Mouse (Mus musculus) hindbrain, embryonic 12.5 days (tissue): ENCODE measurements around the gene Lamb1. TPM values are rescaled to one million over a fixed set of nuclear protein-coding genes. Genes with fewer than 3 reads are reported as not detected.

Experiments
- ATAC-seq: fragments of 200-750 bp; cut with Nextera tagmentation; 2 replicates; pipeline ENCODE4 v1.8.0; 2017; ENCODE audit warnings: moderate TSS enrichment; ENCODE audit not compliant: low FRiP score
- H3K27ac ChIP-seq: fragments of 300-500 bp; sonication (generic); 2 replicates; pipeline ENCODE4 v1.5.1; 2016; ENCODE audit warnings: mild to moderate bottlenecking
- H3K27me3 ChIP-seq: fragments of 300-500 bp; sonication (generic); 2 replicates; pipeline ENCODE4 v1.6.1; 2016; ENCODE audit warnings: mild to moderate bottlenecking
- H3K36me3 ChIP-seq: fragments of 300-500 bp; sonication (generic); 2 replicates; pipeline ENCODE4 v1.6.1; 2016; ENCODE audit warnings: mild to moderate bottlenecking
- H3K4me1 ChIP-seq: fragments of 300-500 bp; sonication (generic); 2 replicates; pipeline ENCODE4 v1.6.1; 2016
- H3K4me2 ChIP-seq: fragments of 300-500 bp; sonication (generic); replicated peaks from 2 replicates; pipeline ENCODE4 v1.6.1; 2016; ENCODE audit warnings: mild to moderate bottlenecking
- H3K4me3 ChIP-seq: fragments of 300-500 bp; sonication (generic); 2 replicates; pipeline ENCODE4 v1.5.1; 2016; ENCODE audit warnings: mild to moderate bottlenecking
- H3K9ac ChIP-seq: fragments of 300-500 bp; sonication (generic); 2 replicates; pipeline ENCODE4 v1.6.1; 2016; ENCODE audit warnings: mild to moderate bottlenecking, moderate library complexity
- H3K9me3 ChIP-seq: fragments of 300-500 bp; sonication (generic); replicated peaks from 2 replicates; pipeline ENCODE4 v1.6.1; 2016; ENCODE audit warnings: mild to moderate bottlenecking
- WGBS: fragments of 180-500 bp; shearing (Covaris S2); methylation state at CpG from one replicate; pipeline ENCODE4 v1.1.7; 2016; 5-methylcytosine and 5-hydroxymethylcytosine counted together
- polyA plus RNA-seq: library from polyadenylated mRNA; unstranded; fragments of >200 nt; fragmentation: Nextera tagmentation; extraction: Ambion mirVana; gene quantifications from 2 replicates; pipeline ENCODE4 v1.2.1, GENCODE M21; 2016

Gene Lamb1
- polyA plus RNA-seq, 1 experiment from 2014 or later: 33.7 TPM

GRCm38 (mm10) chr12:31306075-31306675 lies 41.1 kb downstream of the Lamb1 start:
- no peaks in the 10 kb centered on the region for H3K9me3 ChIP-seq
- no peaks in the 10 kb centered on the region for H3K27me3 ChIP-seq
- no peak overlapping the region for H3K9ac ChIP-seq
- no peak overlapping the region for H3K4me2 ChIP-seq
- 77% methylated on average over 5 of the region's 5 CpGs for WGBS
- no peak overlapping the region for H3K4me3 ChIP-seq
- H3K36me3 ChIP-seq: no peaks in the 10 kb centered on the region
- no peak overlapping the region for H3K27ac ChIP-seq
- 0 out of 2 replicates have a peak, but pooled peaks cover 4% of the 10 kb centered on the region for H3K4me1 ChIP-seq
- no peak for ATAC-seq

DNA sequence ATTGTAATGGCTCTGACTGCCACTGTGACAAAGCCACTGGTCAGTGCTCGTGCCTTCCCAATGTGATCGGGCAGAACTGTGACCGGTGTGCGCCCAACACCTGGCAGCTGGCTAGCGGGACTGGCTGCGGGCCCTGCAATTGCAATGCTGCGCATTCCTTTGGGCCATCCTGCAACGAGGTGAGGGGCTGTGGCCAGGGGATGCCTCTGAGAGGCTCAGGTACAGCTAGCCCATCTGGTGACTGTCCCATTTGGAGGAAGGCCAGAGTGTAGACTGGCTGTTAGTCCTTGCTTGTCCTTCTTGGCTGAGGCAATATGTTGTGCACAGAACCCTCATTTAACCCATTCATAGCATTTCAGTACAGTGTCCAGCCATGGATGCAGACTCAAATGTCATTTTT lies 42.0 kb downstream of the Lamb1 start:
- H3K36me3 ChIP-seq: no peaks in the 10 kb centered on the region
- no peak for ATAC-seq
- H3K4me1 ChIP-seq: 0 out of 2 replicates have a peak, but pooled peaks cover 4% of the 10 kb centered on the region
- 94% methylated on average over 8 of the region's 8 CpGs for WGBS
- no peak overlapping the region for H3K4me2 ChIP-seq
- H3K9ac ChIP-seq: no peak overlapping the region
- H3K9me3 ChIP-seq: no peaks in the 10 kb centered on the region
- no peak overlapping the region for H3K4me3 ChIP-seq
- no peak overlapping the region for H3K27ac ChIP-seq
- no peaks in the 10 kb centered on the region for H3K27me3 ChIP-seq

DNA sequence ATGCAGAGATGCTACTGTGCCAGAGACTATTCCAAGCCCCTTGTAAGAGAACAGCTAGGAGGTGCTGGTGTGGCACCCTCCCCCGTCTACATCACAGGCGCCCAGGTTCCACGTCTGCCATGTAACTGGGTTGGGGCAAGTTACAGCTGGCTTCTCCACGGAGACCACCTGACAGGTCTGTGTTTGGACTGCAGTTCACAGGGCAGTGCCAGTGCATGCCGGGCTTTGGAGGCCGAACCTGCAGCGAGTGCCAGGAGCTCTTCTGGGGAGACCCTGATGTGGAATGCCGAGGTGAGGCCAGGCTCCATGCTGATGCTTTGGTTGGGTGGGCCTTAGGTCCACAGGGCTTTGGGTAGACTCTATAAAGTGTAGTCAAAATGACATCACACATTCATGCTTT lies 42.7 kb downstream of the Lamb1 start:
- no peak; the same call in 1 of the 2 replicates for ATAC-seq
- no peak overlapping the region for H3K4me2 ChIP-seq
- no peak overlapping the region for H3K9ac ChIP-seq
- no peak overlapping the region for H3K27ac ChIP-seq
- no peaks in the 10 kb centered on the region for H3K36me3 ChIP-seq
- H3K4me1 ChIP-seq: 0 out of 2 replicates have a peak, but pooled peaks cover 4% of the 10 kb centered on the region
- no peaks in the 10 kb centered on the region for H3K27me3 ChIP-seq
- H3K4me3 ChIP-seq: no peak overlapping the region
- 94% methylated on average over 8 of the region's 8 CpGs for WGBS
- H3K9me3 ChIP-seq: no peaks in the 10 kb centered on the region

- 27% methylated on average over 9 of the region's 9 CpGs for WGBS
- H3K9ac ChIP-seq: no peak overlapping the region
- ATAC-seq: no peak
These were observed 45.7 kb downstream of the Lamb1 start for GRCm38 (mm10) chr12:31310687-31311086.

DNA sequence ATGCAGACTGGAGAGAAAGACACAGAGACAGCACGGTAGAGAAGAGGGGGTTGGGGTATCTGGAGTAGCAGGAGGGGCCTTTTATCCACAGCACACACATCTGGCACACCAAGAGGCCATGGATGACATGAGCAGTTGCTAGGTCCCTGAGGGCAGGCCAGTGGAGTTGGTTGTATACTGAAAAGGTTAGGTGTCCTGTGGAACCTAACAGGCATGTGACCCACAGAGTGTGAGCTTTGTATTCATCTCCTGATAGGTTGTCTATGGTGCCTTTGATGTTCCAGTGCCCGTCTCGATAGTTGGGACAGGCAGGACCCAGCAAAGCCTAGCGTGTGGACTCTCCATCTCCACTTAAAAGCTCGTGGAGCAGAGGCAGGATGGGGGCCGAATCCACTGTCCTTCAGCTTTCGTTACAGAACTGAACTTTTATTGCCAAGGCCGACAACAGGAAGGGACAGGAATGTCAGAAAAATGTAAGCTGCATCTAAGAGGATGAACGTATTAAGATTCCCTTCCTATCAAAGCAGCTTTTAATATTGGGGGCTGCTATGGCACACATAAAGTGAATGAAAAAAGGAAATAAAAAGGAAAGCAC lies 46.7 kb downstream of the Lamb1 start:
- Histone ChIP-seq H3K9me3 (0 out of 2 replicates have a peak, but pooled peaks cover 5% of the 10 kb centered on the region), H3K4me2 (no peak overlapping the region), H3K9ac (no peak overlapping the region), H3K4me1 (0 out of 2 replicates have a peak, but pooled peaks cover 4% of the 10 kb centered on the region), H3K27me3 (no peaks in the 10 kb centered on the region), H3K36me3 (no peaks in the 10 kb centered on the region; the same call in 1 of the 2 replicates), H3K4me3 (no peak overlapping the region), H3K27ac (no peak overlapping the region)
- ATAC-seq: no peak
- 86% methylated on average over 9 of the region's 9 CpGs for WGBS

More at GRCm38 (mm10) chr12:31310687-31311086, 45.7 kb downstream of the Lamb1 start:
- Histone ChIP-seq H3K27ac (no peak overlapping the region), H3K4me1 (0 out of 2 replicates have a peak, but pooled peaks cover 4% of the 10 kb centered on the region), H3K9me3 (0 out of 2 replicates have a peak, but pooled peaks cover 5% of the 10 kb centered on the region), H3K27me3 (no peaks in the 10 kb centered on the region), H3K36me3 (no peaks in the 10 kb centered on the region; the same call in 1 of the 2 replicates), H3K4me3 (no peak overlapping the region), H3K4me2 (no peak overlapping the region)

GRCm38 (mm10) chr12:31312281-31312680 lies 47.2 kb downstream of the Lamb1 start:
- H3K4me1 ChIP-seq: 0 out of 2 replicates have a peak, but pooled peaks cover 4% of the 10 kb centered on the region
- H3K9me3 ChIP-seq: 0 out of 2 replicates have a peak, but pooled peaks cover 5% of the 10 kb centered on the region
- no peak overlapping the region for H3K4me2 ChIP-seq
- ATAC-seq: no peak
- 88% methylated on average over 5 of the region's 5 CpGs for WGBS
- H3K27me3 ChIP-seq: no peaks in the 10 kb centered on the region
- no peak overlapping the region for H3K4me3 ChIP-seq
- no peaks in the 10 kb centered on the region; the same call in 1 of the 2 replicates for H3K36me3 ChIP-seq
- no peak overlapping the region for H3K27ac ChIP-seq
- H3K9ac ChIP-seq: no peak overlapping the region

- Histone ChIP-seq H3K4me3 (no peak overlapping the region), H3K9ac (no peak overlapping the region), H3K4me2 (no peak overlapping the region), H3K27ac (no peak overlapping the region), H3K36me3 (no peaks in the 10 kb centered on the region; the same call in 1 of the 2 replicates), H3K4me1 (0 out of 2 replicates have a peak, but pooled peaks cover 4% of the 10 kb centered on the region), H3K9me3 (0 out of 2 replicates have a peak, but pooled peaks cover 5% of the 10 kb centered on the region), H3K27me3 (no peaks in the 10 kb centered on the region)
- no peak for ATAC-seq
- 94% methylated on average over 4 of the region's 4 CpGs for WGBS
These were observed 48.1 kb downstream of the Lamb1 start for GRCm38 (mm10) chr12:31313136-31313535.

GRCm38 (mm10) chr12:31314310-31314709 lies 49.3 kb downstream of the Lamb1 start:
- 96% methylated on average over 7 of the region's 7 CpGs for WGBS
- H3K36me3 ChIP-seq: no peaks in the 10 kb centered on the region; the same call in 1 of the 2 replicates
- 0 out of 2 replicates have a peak, but pooled peaks cover 4% of the 10 kb centered on the region for H3K4me1 ChIP-seq
- no peak overlapping the region for H3K4me3 ChIP-seq
- no peak for ATAC-seq
- H3K9ac ChIP-seq: no peak overlapping the region
- no peak overlapping the region for H3K27ac ChIP-seq
- no peak overlapping the region for H3K4me2 ChIP-seq
- H3K27me3 ChIP-seq: no peaks in the 10 kb centered on the region
- 0 out of 2 replicates have a peak, but pooled peaks cover 5% of the 10 kb centered on the region for H3K9me3 ChIP-seq

DNA sequence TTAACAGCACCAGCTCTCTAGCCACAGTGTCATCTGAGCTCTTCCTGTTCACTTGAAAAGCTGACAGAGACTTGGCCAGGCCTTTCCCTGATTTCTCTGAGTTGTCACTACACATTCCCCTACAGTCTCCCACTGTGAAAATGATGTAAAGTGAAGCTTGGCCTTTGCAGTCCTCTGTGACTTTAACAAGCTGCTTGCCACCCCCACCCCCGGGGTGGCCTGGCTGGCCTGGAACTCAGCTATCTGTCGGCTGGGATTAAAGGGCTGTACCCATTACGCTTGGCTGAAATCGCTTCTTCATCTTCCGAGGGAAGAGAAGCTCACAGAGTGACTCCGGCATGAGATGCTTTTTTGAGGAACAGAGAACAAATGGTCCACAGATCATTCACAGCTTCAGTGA lies 50.9 kb downstream of the Lamb1 start:
- Histone ChIP-seq H3K4me1 (no peaks in the 10 kb centered on the region), H3K9me3 (0 out of 2 replicates have a peak, but pooled peaks cover 5% of the 10 kb centered on the region), H3K36me3 (no peaks in the 10 kb centered on the region; the same call in 1 of the 2 replicates), H3K4me3 (no peak overlapping the region), H3K4me2 (no peak overlapping the region), H3K27me3 (no peaks in the 10 kb centered on the region), H3K9ac (no peak overlapping the region), H3K27ac (no peak overlapping the region)
- WGBS: 68% methylated on average over 6 of the region's 6 CpGs
- no peak for ATAC-seq

DNA sequence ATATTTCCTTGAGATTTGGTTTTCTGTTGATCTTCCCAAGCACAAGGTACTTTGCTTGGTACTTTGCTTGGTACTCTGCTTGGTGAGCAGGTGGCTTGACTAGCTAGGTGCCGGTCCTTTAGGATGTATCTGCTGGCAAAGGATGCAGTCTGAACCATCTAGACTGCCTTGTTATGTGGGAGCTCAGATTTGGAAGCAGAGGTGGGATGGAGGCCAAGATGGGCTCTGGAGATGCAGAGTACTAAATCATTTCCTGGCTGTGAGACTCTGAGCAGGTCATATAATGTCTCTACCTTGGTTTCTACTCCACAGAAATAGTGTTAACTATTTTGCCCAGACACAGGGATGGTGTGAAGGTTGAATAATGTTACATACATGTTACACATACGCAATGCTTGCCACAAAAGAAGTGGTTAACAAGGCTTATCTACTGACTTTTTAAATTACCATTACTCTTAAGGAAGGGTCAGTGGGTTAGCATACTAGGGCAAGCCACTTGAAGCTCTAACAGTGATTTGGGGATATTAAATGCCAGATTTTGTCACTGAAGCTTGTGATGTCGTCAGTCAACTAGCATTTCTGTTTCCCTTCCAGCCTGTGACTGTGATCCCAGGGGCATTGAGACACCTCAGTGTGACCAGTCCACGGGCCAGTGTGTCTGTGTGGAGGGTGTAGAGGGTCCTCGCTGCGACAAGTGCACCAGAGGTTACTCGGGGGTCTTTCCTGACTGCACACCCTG lies 52.8 kb downstream of the Lamb1 start:
- H3K36me3 ChIP-seq: no peaks in the 10 kb centered on the region; the same call in 1 of the 2 replicates
- no peak overlapping the region for H3K4me2 ChIP-seq
- 93% methylated on average over 7 of the region's 7 CpGs for WGBS
- no peaks in the 10 kb centered on the region for H3K27me3 ChIP-seq
- no peak overlapping the region for H3K9ac ChIP-seq
- no peak overlapping the region for H3K27ac ChIP-seq
- ATAC-seq: no peak
- no peaks in the 10 kb centered on the region for H3K4me1 ChIP-seq
- H3K4me3 ChIP-seq: no peak overlapping the region
- 0 out of 2 replicates have a peak, but pooled peaks cover 5% of the 10 kb centered on the region for H3K9me3 ChIP-seq

- Histone ChIP-seq H3K4me1 (no peaks in the 10 kb centered on the region), H3K4me3 (no peak overlapping the region), H3K36me3 (no peaks in the 10 kb centered on the region; the same call in 1 of the 2 replicates), H3K27me3 (no peaks in the 10 kb centered on the region), H3K27ac (no peak overlapping the region), H3K9ac (no peak overlapping the region), H3K4me2 (no peak overlapping the region), H3K9me3 (0 out of 2 replicates have a peak, but pooled peaks cover 5% of the 10 kb centered on the region)
- no peak for ATAC-seq
- 87% methylated on average over 10 of the region's 10 CpGs for WGBS
These were observed 53.5 kb downstream of the Lamb1 start for GRCm38 (mm10) chr12:31318409-31318963.

GRCm38 (mm10) chr12:31320817-31321216 lies 55.8 kb downstream of the Lamb1 start:
- H3K4me3 ChIP-seq: no peak overlapping the region
- no peaks in the 10 kb centered on the region for H3K27me3 ChIP-seq
- no peaks in the 10 kb centered on the region for H3K9me3 ChIP-seq
- no peaks in the 10 kb centered on the region for H3K4me1 ChIP-seq
- ATAC-seq: no peak
- H3K9ac ChIP-seq: no peak overlapping the region
- no peak overlapping the region for H3K27ac ChIP-seq
- no peak overlapping the region for H3K4me2 ChIP-seq
- H3K36me3 ChIP-seq: no peaks in the 10 kb centered on the region
- WGBS: 71% methylated on average over 13 of the region's 13 CpGs
